Mouse (Mus musculus) C2C12 (cell line): ENCODE measurements around the gene Cdh4. TPM values are rescaled to one million over a fixed set of nuclear protein-coding genes. Genes with fewer than 3 reads are reported as not detected.

Source experiments
- H3K27me3 ChIP-seq: one replicate; pipeline ENCODE4 v1.6.1; 2011; ENCODE audit not compliant: control insufficient read depth, insufficient read depth, insufficient read length
- H3K36me3 ChIP-seq: one replicate; pipeline ENCODE4 v1.6.1; 2011; ENCODE audit not compliant: control insufficient read depth, insufficient read depth
- H3K4me3 ChIP-seq: one replicate; pipeline ENCODE4 v1.5.1; 2011; ENCODE audit warnings: mild to moderate bottlenecking, control low read depth; ENCODE audit not compliant: poor library complexity, insufficient read depth, severe bottlenecking
- H3K79me2 ChIP-seq: one replicate; pipeline ENCODE4 v1.6.1; 2011; ENCODE audit not compliant: control insufficient read depth, insufficient read depth
- H3K79me3 ChIP-seq: one replicate; pipeline ENCODE4 v1.6.1; 2011; ENCODE audit warnings: low read depth, control low read depth
- H3ac ChIP-seq: one replicate; pipeline ENCODE3; 2011; ENCODE audit warnings: low read depth; ENCODE audit not compliant: control insufficient read depth, insufficient read length
- CEBPB ChIP-seq: IDR thresholded peaks from one replicate; pipeline ENCODE4 v1.6.1; 2011; ENCODE audit warnings: low read depth, mild to moderate bottlenecking, control low read depth, moderate library complexity
- CTCF ChIP-seq: IDR thresholded peaks from one replicate; pipeline ENCODE4 v1.5.1; 2011; ENCODE audit not compliant: control insufficient read depth, insufficient read depth, insufficient read length
- FOSL1 ChIP-seq: IDR thresholded peaks from one replicate; pipeline ENCODE4 v1.8.0; 2011; ENCODE audit warnings: mild to moderate bottlenecking, low read length; ENCODE audit not compliant: poor library complexity, insufficient read depth, severe bottlenecking
- MAX ChIP-seq: IDR thresholded peaks from one replicate; pipeline ENCODE4 v1.6.1; 2011; ENCODE audit warnings: mild to moderate bottlenecking, control low read depth
- MYOD1 ChIP-seq: IDR thresholded peaks from one replicate; pipeline ENCODE4 v1.6.1; 2011; ENCODE audit warnings: low read depth; ENCODE audit not compliant: control insufficient read depth, insufficient read length
- MYOG ChIP-seq: IDR thresholded peaks from one replicate; pipeline ENCODE4 v1.6.1; 2011; ENCODE audit not compliant: control insufficient read depth, insufficient read length; ENCODE audit errors: extremely low read depth
- USF1 ChIP-seq: IDR thresholded peaks from one replicate; pipeline ENCODE4 v1.6.1; 2011; ENCODE audit warnings: low read depth, mild to moderate bottlenecking, control low read depth, moderate library complexity
- polyA plus RNA-seq: library from polyadenylated mRNA; unstranded; fragments of >200 nt; fragmentation: generic; extraction: Trizol; gene quantifications from one replicate; pipeline ENCODE4 v1.2.1, GENCODE M21; 2012; ENCODE audit warnings: missing spikeins

The Cdh4 gene
- polyA plus RNA-seq, 1 experiment = not detected

- Histone ChIP-seq H3K79me3 (no peaks in the 10 kb centered on the region), H3K79me2 (no peaks in the 10 kb centered on the region), H3K36me3 (no peaks in the 10 kb centered on the region), H3K27me3 (no peaks in the 10 kb centered on the region), H3K4me3 (no peak overlapping the region), H3ac (no peak overlapping the region)
- TF ChIP-seq CEBPB (no peak), MYOD1 (no peak)
Observed at GRCm38 (mm10) chr2:179709111-179709510, 266.9 kb downstream of the Cdh4 start.

- Histone ChIP-seq H3K36me3 (no peaks in the 10 kb centered on the region), H3K4me3 (no peak overlapping the region), H3ac (no peak overlapping the region), H3K27me3 (no peaks in the 10 kb centered on the region), H3K79me3 (no peaks in the 10 kb centered on the region), H3K79me2 (no peaks in the 10 kb centered on the region)
- no peak for TF ChIP-seq USF1
- no peak for TF ChIP-seq CEBPB
- TF ChIP-seq MAX = no peak
- TF ChIP-seq MYOG = no peak
- no peak for TF ChIP-seq CTCF
- TF ChIP-seq FOSL1 = no peak
- TF ChIP-seq MYOD1 = no peak
Observed at GRCm38 (mm10) chr2:179712690-179713089, 270.5 kb downstream of the Cdh4 start.

DNA sequence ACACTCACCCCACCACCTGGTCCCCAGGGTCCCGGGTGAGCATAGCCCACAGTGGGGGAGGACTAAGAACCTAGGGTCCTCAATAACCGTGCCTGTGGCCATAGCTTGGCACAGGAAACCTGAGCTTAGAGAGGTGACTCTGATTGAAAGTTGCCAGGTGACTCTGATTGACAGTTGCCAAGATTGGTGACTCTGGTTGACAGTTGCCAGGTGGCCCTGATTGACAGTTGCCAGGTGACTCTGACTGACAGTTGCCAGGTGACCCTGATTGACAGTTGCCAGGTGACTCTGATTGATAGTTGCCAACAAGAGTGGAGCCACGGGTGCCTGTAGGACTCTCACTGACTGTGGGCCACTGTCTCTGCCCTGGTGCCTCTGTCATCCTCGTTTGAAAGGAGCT is 271.1 kb downstream of the Cdh4 start:
- H3K79me3 ChIP-seq = no peaks in the 10 kb centered on the region
- H3ac ChIP-seq = no peak overlapping the region
- no peaks in the 10 kb centered on the region for H3K27me3 ChIP-seq
- H3K79me2 ChIP-seq = no peaks in the 10 kb centered on the region
- TF ChIP-seq USF1 (no peak), MYOD1 (no peak), FOSL1 (no peak), MYOG (no peak), CEBPB (no peak), CTCF (no peak), MAX (no peak)
- H3K36me3 ChIP-seq = no peaks in the 10 kb centered on the region
- H3K4me3 ChIP-seq = no peak overlapping the region

DNA sequence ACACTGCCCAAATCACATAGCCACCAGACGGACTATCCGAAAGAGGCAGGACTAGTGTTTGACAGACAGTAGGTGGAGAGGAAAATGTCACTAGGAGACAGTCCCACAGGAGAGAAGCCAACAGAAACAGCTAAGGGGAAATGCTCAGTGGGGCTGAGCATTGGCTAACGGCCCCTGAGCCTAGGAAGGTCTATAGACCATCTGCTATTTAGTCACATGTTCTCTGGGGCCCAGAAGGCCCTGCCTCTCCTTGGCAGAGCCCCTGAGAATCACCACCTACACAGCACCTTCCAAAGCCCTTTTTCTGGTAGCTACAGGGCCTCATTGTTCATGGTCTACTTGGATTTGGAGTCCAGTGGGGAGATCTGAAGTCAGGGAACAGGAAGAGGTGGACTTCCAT is 271.9 kb downstream of the Cdh4 start:
- Histone ChIP-seq H3K4me3 (no peak overlapping the region), H3ac (no peak overlapping the region), H3K79me2 (no peaks in the 10 kb centered on the region), H3K36me3 (no peaks in the 10 kb centered on the region), H3K27me3 (no peaks in the 10 kb centered on the region), H3K79me3 (no peaks in the 10 kb centered on the region)
- TF ChIP-seq MYOG (no peak), MAX (no peak), FOSL1 (no peak), CEBPB (no peak), USF1 (no peak), MYOD1 (no peak), CTCF (no peak)

DNA sequence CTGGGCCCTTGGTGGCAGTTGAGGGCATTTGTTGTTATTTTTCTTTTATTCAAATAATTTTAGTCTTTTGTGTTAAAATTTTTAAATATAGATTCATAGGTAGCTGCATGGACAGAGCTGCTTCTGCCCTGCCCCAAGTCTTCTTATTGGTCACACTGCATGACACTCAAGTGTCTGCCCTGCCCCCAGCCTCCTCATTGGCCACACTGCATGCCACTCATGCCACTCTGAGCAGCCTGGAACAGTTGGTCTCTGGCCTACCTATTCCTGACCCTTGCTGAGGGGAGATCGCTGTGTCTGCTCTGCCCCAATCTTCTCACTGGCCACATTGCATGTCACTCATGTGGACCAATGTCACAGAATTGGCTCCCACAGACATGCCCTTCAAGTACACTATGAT is 273.1 kb downstream of the Cdh4 start:
- TF ChIP-seq MAX (no peak), CEBPB (no peak), MYOD1 (no peak), USF1 (no peak), CTCF (no peak), FOSL1 (no peak), MYOG (no peak)
- no peak overlapping the region for H3K4me3 ChIP-seq

GRCm38 (mm10) chr2:179720366-179720765 is 278.1 kb downstream of the Cdh4 start:
- TF ChIP-seq MYOD1 = no peak
- no peak for TF ChIP-seq USF1
- TF ChIP-seq MYOG = no peak
- TF ChIP-seq FOSL1 = no peak
- no peak for TF ChIP-seq CEBPB
- no peak for TF ChIP-seq MAX
- no peak for TF ChIP-seq CTCF
- H3K4me3 ChIP-seq = no peak overlapping the region
- no peaks in the 10 kb centered on the region for H3K79me2 ChIP-seq
- no peak overlapping the region for H3ac ChIP-seq
- no peaks in the 10 kb centered on the region for H3K27me3 ChIP-seq
- H3K79me3 ChIP-seq = no peaks in the 10 kb centered on the region
- H3K36me3 ChIP-seq = no peaks in the 10 kb centered on the region

More for the DNA sequence above, 273.1 kb downstream of the Cdh4 start:
- H3K79me3 ChIP-seq = no peaks in the 10 kb centered on the region
- H3K79me2 ChIP-seq = no peaks in the 10 kb centered on the region
- H3ac ChIP-seq = no peak overlapping the region
- H3K36me3 ChIP-seq = no peaks in the 10 kb centered on the region
- H3K27me3 ChIP-seq = no peaks in the 10 kb centered on the region
